Mouse (Mus musculus) spleen, adult 2 months (tissue): ENCODE measurements at regions not wholly inside any gene's neighbourhood (a gene's known extent, or its start where the extent isn't known, plus 50 kb on each side); places are given as distances from the start of the nearest gene placed in this dataset.
A peak's percentile ranks its signal among the peaks of the same experiment; 100 is the strongest.

Experiments
- DNase-seq, 2 experiments: peaks; one replicate each; pipeline versions ENCODE4 v3.0.0 to v3.0.0-alpha.2; 2012 to 2021; ENCODE audit warnings: low spot score in 2 of 2, low read depth in 1 of 2
- H3K27ac ChIP-seq: fragments of 200-500 bp; 2 replicates; pipeline ENCODE4 v1.5.1; 2012; ENCODE audit warnings: low read length, inconsistent platforms; ENCODE audit not compliant: insufficient read depth
- H3K27me3 ChIP-seq: fragments of 200-500 bp; 2 replicates; pipeline ENCODE4 v1.6.1; 2012; ENCODE audit warnings: mild to moderate bottlenecking, moderate library complexity, low read length, inconsistent platforms; ENCODE audit not compliant: control insufficient read depth, insufficient read depth
- H3K36me3 ChIP-seq: fragments of 200-500 bp; 2 replicates; pipeline ENCODE4 v1.6.1; 2012; ENCODE audit warnings: mild to moderate bottlenecking, low read length, inconsistent platforms; ENCODE audit not compliant: control insufficient read depth, insufficient read depth
- H3K4me1 ChIP-seq: fragments of 200-500 bp; 2 replicates; pipeline ENCODE4 v1.6.1; 2011; ENCODE audit warnings: inconsistent platforms; ENCODE audit not compliant: control insufficient read depth, insufficient read depth, insufficient read length
- H3K4me3 ChIP-seq: fragments of 200-500 bp; 2 replicates; pipeline ENCODE4 v1.5.1; 2011; ENCODE audit warnings: mild to moderate bottlenecking, inconsistent platforms; ENCODE audit not compliant: insufficient read depth, insufficient read length; ENCODE audit errors: extremely low read depth
- CTCF ChIP-seq: fragments of 200-500 bp; IDR thresholded peaks from 2 replicates; pipeline ENCODE4 v1.5.1; 2011; ENCODE audit warnings: mild to moderate bottlenecking, inconsistent platforms; ENCODE audit not compliant: insufficient read depth, insufficient read length, insufficient replicate concordance; ENCODE audit errors: extremely low read depth
- POLR2A ChIP-seq: fragments of 200-500 bp; IDR thresholded peaks from 2 replicates; pipeline ENCODE4 v1.6.1; 2011; ENCODE audit warnings: low read depth, low read length, inconsistent platforms
- WGBS: fragments of 180-500 bp; shearing (Covaris S2); methylation state at CpG from one replicate; pipeline ENCODE4 v1.1.7; 2018; 5-methylcytosine and 5-hydroxymethylcytosine counted together

GRCm38 (mm10) chr10:44676506-44676905 lies 148.2 kb upstream of the Prdm1 start:
- no peak overlapping the region for H3K27ac ChIP-seq
- no peaks in the 10 kb centered on the region for H3K36me3 ChIP-seq
- no peak overlapping the region for H3K4me3 ChIP-seq
- no peaks in the 10 kb centered on the region for H3K4me1 ChIP-seq
- 29% methylated on average over 3 of the region's 3 CpGs for WGBS
- H3K27me3 ChIP-seq, result no peaks in the 10 kb centered on the region
- TF ChIP-seq CTCF, result no peak
- peak in 1 of 2 experiments; percentile 12 for DNase-seq

GRCm38 (mm10) chr10:44665509-44666144 lies 137.3 kb upstream of the Prdm1 start:
- WGBS, result 82% methylated on average over 4 of the region's 4 CpGs
- Histone ChIP-seq H3K4me1 (no peaks in the 10 kb centered on the region), H3K36me3 (no peaks in the 10 kb centered on the region), H3K27me3 (no peaks in the 10 kb centered on the region), H3K27ac (no peak overlapping the region), H3K4me3 (no peak overlapping the region)
- TF ChIP-seq CTCF, result no peak
- TF ChIP-seq POLR2A, result no peak
- DNase-seq, result no peak

GRCm38 (mm10) chr10:44659499-44659898 lies 131.2 kb upstream of the Prdm1 start:
- no peak overlapping the region for H3K27ac ChIP-seq
- no peaks in the 10 kb centered on the region for H3K36me3 ChIP-seq
- H3K4me3 ChIP-seq, result no peak overlapping the region
- 89% methylated on average over 3 of the region's 3 CpGs for WGBS
- no peaks in the 10 kb centered on the region for H3K4me1 ChIP-seq
- no peaks in the 10 kb centered on the region for H3K27me3 ChIP-seq
- TF ChIP-seq POLR2A (no peak), CTCF (no peak)
- no peak for DNase-seq

GRCm38 (mm10) chr10:44653761-44654160 lies 125.5 kb upstream of the Prdm1 start:
- Histone ChIP-seq H3K27me3 (no peaks in the 10 kb centered on the region), H3K36me3 (no peaks in the 10 kb centered on the region), H3K4me3 (no peak overlapping the region), H3K27ac (no peak overlapping the region), H3K4me1 (no peaks in the 10 kb centered on the region)
- TF ChIP-seq CTCF, result no peak
- no peak for TF ChIP-seq POLR2A
- 88% methylated on average over 5 of the region's 5 CpGs for WGBS
- no peak for DNase-seq

GRCm38 (mm10) chr10:44647021-44647420 lies 118.7 kb upstream of the Prdm1 start:
- no peak for TF ChIP-seq CTCF
- TF ChIP-seq POLR2A, result no peak
- H3K36me3 ChIP-seq, result no peaks in the 10 kb centered on the region
- WGBS, result 77% methylated on average over 5 of the region's 5 CpGs

GRCm38 (mm10) chr10:44646615-44647014 lies 118.3 kb upstream of the Prdm1 start:
- TF ChIP-seq POLR2A (no peak), CTCF (no peak)
- H3K4me1 ChIP-seq, result no peaks in the 10 kb centered on the region
- DNase-seq, result no peak
- H3K27ac ChIP-seq, result no peak overlapping the region
- H3K27me3 ChIP-seq, result no peaks in the 10 kb centered on the region
- H3K36me3 ChIP-seq, result no peaks in the 10 kb centered on the region
- WGBS, result 89% methylated on average over 5 of the region's 5 CpGs
- H3K4me3 ChIP-seq, result no peak overlapping the region

More at GRCm38 (mm10) chr10:44647021-44647420, 118.7 kb upstream of the Prdm1 start:
- Histone ChIP-seq H3K27ac (no peak overlapping the region), H3K4me3 (no peak overlapping the region), H3K27me3 (no peaks in the 10 kb centered on the region), H3K4me1 (no peaks in the 10 kb centered on the region)
- DNase-seq, result no peak

- 64% methylated on average over 2 of the region's 2 CpGs for WGBS
- no peak for DNase-seq
- H3K27ac ChIP-seq, result no peak overlapping the region
- H3K4me1 ChIP-seq, result peaks cover 21% of the 10 kb centered on the region
- H3K36me3 ChIP-seq, result no peaks in the 10 kb centered on the region
- H3K27me3 ChIP-seq, result no peaks in the 10 kb centered on the region
- TF ChIP-seq POLR2A (no peak), CTCF (no peak)
- no peak overlapping the region for H3K4me3 ChIP-seq
Observed at GRCm38 (mm10) chr10:44641616-44642015, 113.3 kb upstream of the Prdm1 start.
